Mouse (Mus musculus): ENCODE data around the gene Emid1. TPM values are rescaled to one million over a fixed set of nuclear protein-coding genes. Genes with fewer than 3 reads are reported as not detected.

Emid1 gene
- polyA plus RNA-seq, 1 experiment from 2014 or later: 41.9 TPM

GRCm38 (mm10) chr11:5140619-5141018 is 11.4 kb downstream of the Emid1 start:
- Histone ChIP-seq H3K36me3 (ENCODE audit: control insufficient read depth, insufficient read depth, low read length) (no peaks in the 10 kb centered on the region), H3K9me3 (ENCODE audit: control insufficient read depth, low read length) (no peaks in the 10 kb centered on the region), H3K9ac (ENCODE audit: low read depth, low read length) (peak overlapping the region; percentile 19; the same call in 1 of the 2 replicates), H3K27me3 (replicated peaks; ENCODE audit: control insufficient read depth, insufficient read depth, low read length) (no peaks in the 10 kb centered on the region), H3K4me3 (ENCODE audit: low read depth, low read length) (no peak overlapping the region), H3K4me1 (ENCODE audit: control insufficient read depth, insufficient read depth, low read length) (peaks cover 8% of the 10 kb centered on the region; the same call in 1 of the 2 replicates), H3K27ac (replicated peaks; ENCODE audit: low read depth, low read length) (no peak overlapping the region; the same call in 1 of the 2 replicates), H3K4me2 (ENCODE audit: low read depth, low read length) (no peak overlapping the region)
- WGBS: 50% methylated on average over 8 of the region's 8 CpGs
- DNase-seq (ENCODE audit: low spot score) (peak; percentile 71), ATAC-seq (ENCODE audit: low read depth) (peak; percentile 47; the same call in 1 of the 2 replicates)

GRCm38 (mm10) chr11:5139372-5139771 is 12.7 kb downstream of the Emid1 start:
- no peaks in the 10 kb centered on the region for H3K9me3 ChIP-seq (ENCODE audit: control insufficient read depth, low read length)
- no peak overlapping the region for H3K4me2 ChIP-seq (ENCODE audit: low read depth, low read length)
- no peak for DNase-seq (ENCODE audit: low spot score)
- no peak overlapping the region for H3K27ac ChIP-seq (replicated peaks; ENCODE audit: low read depth, low read length)
- no peak overlapping the region for H3K4me3 ChIP-seq (ENCODE audit: low read depth, low read length)
- no peaks in the 10 kb centered on the region for H3K36me3 ChIP-seq (ENCODE audit: control insufficient read depth, insufficient read depth, low read length)
- H3K27me3 ChIP-seq (replicated peaks; ENCODE audit: control insufficient read depth, insufficient read depth, low read length): no peaks in the 10 kb centered on the region
- peaks cover 8% of the 10 kb centered on the region; the same call in 1 of the 2 replicates for H3K4me1 ChIP-seq (ENCODE audit: control insufficient read depth, insufficient read depth, low read length)
- WGBS: 64% methylated on average over 8 of the region's 9 CpGs
- H3K9ac ChIP-seq (ENCODE audit: low read depth, low read length): no peak overlapping the region
- ATAC-seq (ENCODE audit: low read depth): no peak

DNA sequence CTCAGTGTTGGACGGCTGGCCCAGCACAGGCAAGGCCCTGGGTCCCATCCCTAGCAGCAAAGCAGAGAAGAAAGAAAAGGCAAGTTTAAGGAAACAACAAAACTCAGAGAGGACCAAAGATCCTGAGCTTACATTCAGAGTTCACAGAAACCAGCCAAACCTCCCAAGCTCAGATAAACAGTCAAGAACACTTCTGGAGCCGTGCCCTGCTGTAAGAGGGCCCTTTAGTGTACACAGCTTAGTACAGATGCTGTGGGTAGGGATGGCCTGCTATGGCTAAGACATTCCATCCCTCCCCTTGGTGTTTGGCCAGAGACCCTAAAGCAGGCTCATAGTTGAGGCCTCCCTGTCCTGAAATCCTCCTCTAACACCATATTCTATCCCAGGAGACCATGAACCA is 13.4 kb downstream of the Emid1 start:
- ATAC-seq (ENCODE audit: low read depth): no peak
- WGBS: 76% methylated on average over 2 of the region's 2 CpGs

GRCm38 (mm10) chr11:5135914-5136313 is 16.1 kb downstream of the Emid1 start:
- no peak for DNase-seq (ENCODE audit: low spot score)
- H3K4me3 ChIP-seq (ENCODE audit: low read depth, low read length): no peak overlapping the region
- H3K27me3 ChIP-seq (replicated peaks; ENCODE audit: control insufficient read depth, insufficient read depth, low read length): no peaks in the 10 kb centered on the region
- WGBS: 60% methylated on average over 5 of the region's 11 CpGs
- H3K9me3 ChIP-seq (ENCODE audit: control insufficient read depth, low read length): no peaks in the 10 kb centered on the region
- H3K4me1 ChIP-seq (ENCODE audit: control insufficient read depth, insufficient read depth, low read length): peaks cover 7% of the 10 kb centered on the region; the same call in 1 of the 2 replicates
- no peak overlapping the region for H3K9ac ChIP-seq (ENCODE audit: low read depth, low read length)
- no peak overlapping the region for H3K4me2 ChIP-seq (ENCODE audit: low read depth, low read length)
- no peak overlapping the region for H3K27ac ChIP-seq (replicated peaks; ENCODE audit: low read depth, low read length)
- H3K36me3 ChIP-seq (ENCODE audit: control insufficient read depth, insufficient read depth, low read length): no peaks in the 10 kb centered on the region
- ATAC-seq (ENCODE audit: low read depth): no peak

More for the DNA sequence above, 13.4 kb downstream of the Emid1 start:
- H3K4me2 ChIP-seq (ENCODE audit: low read depth, low read length): no peak overlapping the region
- no peaks in the 10 kb centered on the region for H3K27me3 ChIP-seq (replicated peaks; ENCODE audit: control insufficient read depth, insufficient read depth, low read length)
- no peaks in the 10 kb centered on the region for H3K9me3 ChIP-seq (ENCODE audit: control insufficient read depth, low read length)
- no peak overlapping the region for H3K27ac ChIP-seq (replicated peaks; ENCODE audit: low read depth, low read length)
- peaks cover 8% of the 10 kb centered on the region; the same call in 1 of the 2 replicates for H3K4me1 ChIP-seq (ENCODE audit: control insufficient read depth, insufficient read depth, low read length)
- no peak overlapping the region for H3K4me3 ChIP-seq (ENCODE audit: low read depth, low read length)
- no peak for DNase-seq (ENCODE audit: low spot score)
- H3K9ac ChIP-seq (ENCODE audit: low read depth, low read length): no peak overlapping the region
- no peaks in the 10 kb centered on the region for H3K36me3 ChIP-seq (ENCODE audit: control insufficient read depth, insufficient read depth, low read length)

DNA sequence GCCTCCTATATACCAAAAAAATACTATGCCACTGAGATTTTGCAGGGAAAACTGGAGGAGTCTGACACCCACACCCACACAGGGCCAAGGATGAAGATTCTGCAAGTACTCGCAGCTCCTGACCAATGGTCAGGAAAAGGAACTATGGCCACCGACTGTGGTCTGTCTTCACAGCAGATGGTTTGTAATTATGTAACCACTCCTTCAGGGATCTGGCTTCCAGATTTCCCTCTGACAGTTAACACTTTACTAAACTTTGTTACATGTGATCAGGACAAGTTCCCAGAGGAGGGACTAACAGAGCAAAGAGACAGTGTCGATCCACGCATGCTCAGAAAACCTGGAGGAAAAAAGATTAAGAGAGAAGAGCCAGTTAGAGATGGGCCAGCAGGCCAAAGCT is 19.3 kb downstream of the Emid1 start:
- Histone ChIP-seq H3K27me3 (replicated peaks; ENCODE audit: control insufficient read depth, insufficient read depth, low read length) (no peaks in the 10 kb centered on the region), H3K9ac (ENCODE audit: low read depth, low read length) (no peak overlapping the region), H3K4me2 (ENCODE audit: low read depth, low read length) (no peak overlapping the region), H3K27ac (replicated peaks; ENCODE audit: low read depth, low read length) (no peak overlapping the region), H3K36me3 (ENCODE audit: control insufficient read depth, insufficient read depth, low read length) (peaks cover under 1% of the 10 kb centered on the region; the same call in 1 of the 2 replicates), H3K4me3 (ENCODE audit: low read depth, low read length) (no peak overlapping the region), H3K9me3 (ENCODE audit: control insufficient read depth, low read length) (no peaks in the 10 kb centered on the region), H3K4me1 (ENCODE audit: control insufficient read depth, insufficient read depth, low read length) (no peaks in the 10 kb centered on the region)
- DNase-seq (ENCODE audit: low spot score): peak; percentile 41
- 57% methylated on average over 4 of the region's 4 CpGs for WGBS
- no peak for ATAC-seq (ENCODE audit: low read depth)

- Histone ChIP-seq H3K27me3 (replicated peaks; ENCODE audit: control insufficient read depth, insufficient read depth, low read length) (no peaks in the 10 kb centered on the region), H3K4me2 (ENCODE audit: low read depth, low read length) (no peak overlapping the region), H3K4me3 (ENCODE audit: low read depth, low read length) (no peak overlapping the region), H3K4me1 (ENCODE audit: control insufficient read depth, insufficient read depth, low read length) (no peaks in the 10 kb centered on the region), H3K27ac (replicated peaks; ENCODE audit: low read depth, low read length) (no peak overlapping the region), H3K9ac (ENCODE audit: low read depth, low read length) (no peak overlapping the region), H3K36me3 (ENCODE audit: control insufficient read depth, insufficient read depth, low read length) (peaks cover 3% of the 10 kb centered on the region; the same call in 1 of the 2 replicates), H3K9me3 (ENCODE audit: control insufficient read depth, low read length) (no peaks in the 10 kb centered on the region)
- DNase-seq (ENCODE audit: low spot score) (no peak), ATAC-seq (ENCODE audit: low read depth) (no peak)
- WGBS: 52% methylated on average over 4 of the region's 4 CpGs
Measured at GRCm38 (mm10) chr11:5130111-5130665, 21.9 kb downstream of the Emid1 start.

GRCm38 (mm10) chr11:5129035-5129480 is 23.0 kb downstream of the Emid1 start:
- ATAC-seq (ENCODE audit: low read depth) (peak; percentile 51; the same call in 1 of the 2 replicates), DNase-seq (ENCODE audit: low spot score) (peak; percentile 23)
- Histone ChIP-seq H3K4me1 (ENCODE audit: control insufficient read depth, insufficient read depth, low read length) (no peaks in the 10 kb centered on the region), H3K4me2 (ENCODE audit: low read depth, low read length) (no peak overlapping the region), H3K27ac (replicated peaks; ENCODE audit: low read depth, low read length) (no peak overlapping the region), H3K27me3 (replicated peaks; ENCODE audit: control insufficient read depth, insufficient read depth, low read length) (no peaks in the 10 kb centered on the region), H3K4me3 (ENCODE audit: low read depth, low read length) (no peak overlapping the region), H3K36me3 (ENCODE audit: control insufficient read depth, insufficient read depth, low read length) (peaks cover 3% of the 10 kb centered on the region; the same call in 1 of the 2 replicates), H3K9me3 (ENCODE audit: control insufficient read depth, low read length) (no peaks in the 10 kb centered on the region), H3K9ac (ENCODE audit: low read depth, low read length) (no peak overlapping the region)
- 62% methylated on average over 5 of the region's 5 CpGs for WGBS

DNA sequence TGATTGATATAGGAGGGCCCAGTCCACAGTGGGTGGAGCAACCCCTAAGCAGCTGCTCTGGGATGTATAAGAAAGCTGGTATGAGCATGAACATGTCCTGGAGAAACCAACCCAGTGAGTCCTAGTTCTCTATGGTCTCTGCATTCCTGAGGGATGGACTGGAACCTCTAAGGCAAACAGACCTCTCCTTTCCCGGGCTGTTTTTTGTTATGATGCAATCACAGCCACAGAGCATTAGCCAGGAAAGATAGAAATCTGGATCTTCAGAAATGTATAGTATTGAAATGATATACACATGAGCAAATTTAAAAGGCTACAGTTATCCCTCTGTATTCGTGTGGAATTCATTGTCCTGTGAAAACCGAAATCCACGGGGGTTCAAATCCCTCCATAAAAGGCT is 26.3 kb downstream of the Emid1 start:
- H3K4me3 ChIP-seq (ENCODE audit: low read depth, low read length): no peak overlapping the region
- ATAC-seq (ENCODE audit: low read depth): no peak
- WGBS: 69% methylated on average over 4 of the region's 4 CpGs

More for the DNA sequence above, 26.3 kb downstream of the Emid1 start:
- no peak overlapping the region for H3K27ac ChIP-seq (replicated peaks; ENCODE audit: low read depth, low read length)
- no peak for DNase-seq (ENCODE audit: low spot score)
- no peaks in the 10 kb centered on the region for H3K4me1 ChIP-seq (ENCODE audit: control insufficient read depth, insufficient read depth, low read length)
- H3K9me3 ChIP-seq (ENCODE audit: control insufficient read depth, low read length): no peaks in the 10 kb centered on the region
- H3K9ac ChIP-seq (ENCODE audit: low read depth, low read length): no peak overlapping the region
- H3K36me3 ChIP-seq (ENCODE audit: control insufficient read depth, insufficient read depth, low read length): peaks cover 3% of the 10 kb centered on the region; the same call in 1 of the 2 replicates
- no peak overlapping the region for H3K4me2 ChIP-seq (ENCODE audit: low read depth, low read length)
- H3K27me3 ChIP-seq (replicated peaks; ENCODE audit: control insufficient read depth, insufficient read depth, low read length): no peaks in the 10 kb centered on the region

Data from embryonic facial prominence, embryonic 14.5 days (tissue).